Mouse (Mus musculus) G1E-ER4 (cell line): ENCODE measurements around the gene Gm1113. TPM values are rescaled to one million over a fixed set of nuclear protein-coding genes. Genes with fewer than 3 reads are reported as not detected.

Source experiments
- GATA1 ChIP-seq: IDR thresholded peaks from one replicate; pipeline ENCODE4 v1.8.0; 2012; ENCODE audit warnings: low read length, inconsistent platforms
- polyA plus RNA-seq: library from polyadenylated mRNA; stranded (reverse); fragments of >175 nt; gene quantifications from 2 replicates; pipeline ENCODE4 v1.2.3, GENCODE M21; 2012

Gene Gm1113
- polyA plus RNA-seq, 1 experiment, result not detected

GRCm38 (mm10) chr9:35541024-35541423 lies 23.0 kb upstream of the Gm1113 start:
- no peak for TF ChIP-seq GATA1

- TF ChIP-seq GATA1, result no peak
These were observed 21.1 kb upstream of the Gm1113 start for GRCm38 (mm10) chr9:35539001-35539750.

- TF ChIP-seq GATA1, result no peak
These were observed 17.8 kb upstream of the Gm1113 start for GRCm38 (mm10) chr9:35535876-35536275.

- TF ChIP-seq GATA1, result no peak
These were observed 17.0 kb upstream of the Gm1113 start for GRCm38 (mm10) chr9:35535110-35535509.

GRCm38 (mm10) chr9:35533266-35533665 lies 15.2 kb upstream of the Gm1113 start:
- no peak for TF ChIP-seq GATA1

- TF ChIP-seq GATA1, result no peak
These were observed 11.7 kb upstream of the Gm1113 start for GRCm38 (mm10) chr9:35529796-35530195.

- TF ChIP-seq GATA1, result no peak
These were observed 11.1 kb upstream of the Gm1113 start for GRCm38 (mm10) chr9:35529141-35529540.

GRCm38 (mm10) chr9:35523941-35524411 lies 5.9 kb upstream of the Gm1113 start:
- TF ChIP-seq GATA1, result no peak

- TF ChIP-seq GATA1, result no peak
These were observed 5.5 kb upstream of the Gm1113 start for GRCm38 (mm10) chr9:35523541-35523940.

GRCm38 (mm10) chr9:35522821-35523515 lies 4.9 kb upstream of the Gm1113 start:
- no peak for TF ChIP-seq GATA1

- TF ChIP-seq GATA1, result no peak
These were observed 4.2 kb upstream of the Gm1113 start for GRCm38 (mm10) chr9:35522241-35522640.

- TF ChIP-seq GATA1, result no peak
These were observed 2.7 kb upstream of the Gm1113 start for GRCm38 (mm10) chr9:35520631-35521348.

- no peak for TF ChIP-seq GATA1
These were observed 1.4 kb downstream of the Gm1113 start for GRCm38 (mm10) chr9:35516711-35517110.

- TF ChIP-seq GATA1, result no peak
These were observed 1.9 kb downstream of the Gm1113 start for GRCm38 (mm10) chr9:35516182-35516581.

- TF ChIP-seq GATA1, result no peak
These were observed 4.2 kb downstream of the Gm1113 start for GRCm38 (mm10) chr9:35513900-35514299.

GRCm38 (mm10) chr9:35508234-35508633 lies 9.8 kb downstream of the Gm1113 start:
- TF ChIP-seq GATA1, result no peak
